Mouse (Mus musculus): ENCODE data around the gene Plekha8. TPM values are rescaled to one million over a fixed set of nuclear protein-coding genes. Genes with fewer than 3 reads are reported as not detected.

Gene Plekha8
- polyA plus RNA-seq, 1 experiment from 2014 or later: 6.3 TPM

DNA sequence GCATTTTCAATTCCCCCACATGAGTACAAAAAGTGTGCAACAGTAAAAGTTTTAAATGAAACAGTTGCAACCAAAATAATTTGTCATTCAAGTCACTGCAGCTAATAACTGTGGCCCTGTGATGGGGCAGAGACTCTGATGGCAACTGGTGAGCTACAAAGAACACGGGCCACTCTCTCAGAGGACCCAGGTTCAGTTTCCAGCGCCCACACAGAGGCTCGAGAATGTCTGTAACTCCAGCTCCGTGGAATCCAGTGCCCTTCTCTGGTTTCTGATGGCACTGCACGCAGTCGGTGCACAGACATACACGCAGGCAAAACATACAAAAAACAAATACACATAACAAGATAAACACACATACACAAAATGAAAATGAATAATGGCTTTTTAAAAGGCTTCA is 37.2 kb upstream of the Plekha8 start:
- Histone ChIP-seq H3K9me3 (ENCODE audit: control insufficient read depth, low read length) (no peaks in the 10 kb centered on the region), H3K9ac (ENCODE audit: low read depth, low read length) (no peak overlapping the region), H3K27ac (ENCODE audit: low read depth, low read length) (no peak overlapping the region), H3K36me3 (ENCODE audit: control insufficient read depth, insufficient read depth, low read length) (no peaks in the 10 kb centered on the region), H3K27me3 (replicated peaks; ENCODE audit: control insufficient read depth, insufficient read depth, low read length) (no peaks in the 10 kb centered on the region), H3K4me2 (ENCODE audit: low read length) (no peak overlapping the region), H3K4me3 (ENCODE audit: low read length) (no peak overlapping the region), H3K4me1 (ENCODE audit: control insufficient read depth, insufficient read depth, low read depth, low read length) (peaks cover 30% of the 10 kb centered on the region)
- 92% methylated on average over 7 of the region's 7 CpGs for WGBS
- ATAC-seq: no peak

DNA sequence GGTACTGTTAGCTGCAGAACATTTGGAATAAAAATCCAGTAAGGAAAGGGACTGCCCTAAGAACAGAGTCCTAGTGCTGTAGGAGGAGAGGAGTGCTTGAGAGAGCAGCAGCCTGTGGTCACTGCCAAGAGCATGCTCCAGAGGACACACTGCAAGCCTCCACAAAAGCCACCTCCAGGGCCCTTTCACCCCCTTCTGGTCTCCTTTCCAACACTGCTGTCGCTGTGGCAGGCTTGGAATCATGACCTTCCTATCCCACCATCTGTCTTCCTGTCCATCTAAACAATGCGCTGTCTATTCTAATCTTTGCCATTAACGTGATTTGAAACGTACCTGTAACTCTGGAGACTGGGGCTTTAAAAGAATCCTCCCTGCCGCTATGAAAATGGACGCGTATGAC is 36.4 kb upstream of the Plekha8 start:
- Histone ChIP-seq H3K9ac (ENCODE audit: low read depth, low read length) (no peak overlapping the region), H3K4me1 (ENCODE audit: control insufficient read depth, insufficient read depth, low read depth, low read length) (peaks cover 27% of the 10 kb centered on the region), H3K9me3 (ENCODE audit: control insufficient read depth, low read length) (no peaks in the 10 kb centered on the region), H3K36me3 (ENCODE audit: control insufficient read depth, insufficient read depth, low read length) (no peaks in the 10 kb centered on the region), H3K27me3 (replicated peaks; ENCODE audit: control insufficient read depth, insufficient read depth, low read length) (no peaks in the 10 kb centered on the region), H3K4me2 (ENCODE audit: low read length) (no peak overlapping the region), H3K4me3 (ENCODE audit: low read length) (no peak overlapping the region), H3K27ac (ENCODE audit: low read depth, low read length) (no peak overlapping the region)
- no peak for ATAC-seq
- 51% methylated on average over 7 of the region's 7 CpGs for WGBS

DNA sequence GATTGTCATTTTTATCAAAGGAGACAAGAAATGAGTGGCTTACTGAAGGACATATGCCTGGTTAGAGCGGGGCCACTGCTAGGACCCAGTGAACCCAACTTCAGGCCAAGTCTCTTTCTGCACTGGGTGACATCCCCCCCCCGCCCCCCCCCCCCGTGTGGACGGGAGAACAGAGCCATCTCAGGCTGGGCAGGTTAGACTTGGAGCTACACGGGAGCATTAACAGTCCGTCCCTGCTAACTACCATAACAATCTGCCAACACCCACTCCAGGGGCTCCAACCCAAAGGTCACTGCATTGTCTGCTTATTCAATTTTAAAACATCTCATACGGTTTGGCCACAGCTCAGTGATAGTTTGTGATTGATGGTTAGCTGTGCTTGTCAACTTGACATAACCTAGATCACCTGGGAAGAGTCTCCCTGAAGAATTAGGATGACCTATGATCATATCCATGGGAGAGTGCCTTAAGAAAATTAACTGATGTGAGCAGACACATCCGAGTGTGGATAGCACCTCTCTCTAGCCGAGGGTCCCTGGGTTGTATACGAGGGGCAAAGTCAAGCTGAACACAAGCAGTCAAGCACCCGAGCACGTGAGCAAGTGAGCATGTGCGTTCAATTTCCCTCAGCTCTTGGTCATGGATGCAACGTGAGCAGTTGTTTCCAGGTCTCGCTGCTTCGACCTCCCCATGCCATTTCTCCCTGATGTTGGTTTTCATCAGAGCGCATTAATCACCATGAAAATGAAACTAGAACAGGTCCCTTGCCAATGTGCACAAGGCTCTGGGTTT is 32.7 kb upstream of the Plekha8 start:
- no peak for ATAC-seq
- no peaks in the 10 kb centered on the region for H3K36me3 ChIP-seq (ENCODE audit: control insufficient read depth, insufficient read depth, low read length)
- H3K4me2 ChIP-seq (ENCODE audit: low read length): peak overlapping the region; percentile 19

DNA sequence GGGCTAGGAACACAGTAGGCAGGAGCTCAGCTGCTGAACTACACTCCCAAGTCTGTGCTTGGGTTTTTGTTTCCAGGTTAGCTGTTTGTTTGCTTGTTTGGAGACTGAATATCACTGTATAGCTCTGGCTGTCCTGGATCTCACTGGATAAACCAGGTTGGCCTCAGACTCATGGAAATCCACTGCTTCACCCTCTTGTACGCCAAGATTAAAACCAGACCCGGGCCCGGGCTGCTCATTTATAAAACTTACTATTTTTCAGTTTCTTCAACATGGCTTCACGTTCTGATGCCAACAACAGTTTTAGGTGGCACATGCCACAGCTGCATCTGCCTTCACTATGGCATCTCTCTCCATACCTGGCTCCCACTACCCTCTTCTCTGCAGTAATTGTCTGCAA is 31.4 kb upstream of the Plekha8 start:
- WGBS: 78% methylated on average over 4 of the region's 4 CpGs
- H3K4me2 ChIP-seq (ENCODE audit: low read length): peak overlapping the region; percentile 86
- H3K9me3 ChIP-seq (ENCODE audit: control insufficient read depth, low read length): no peaks in the 10 kb centered on the region
- no peak for ATAC-seq
- H3K4me3 ChIP-seq (ENCODE audit: low read length): peak overlapping the region; percentile 63
- H3K4me1 ChIP-seq (ENCODE audit: control insufficient read depth, insufficient read depth, low read depth, low read length): peaks cover 19% of the 10 kb centered on the region
- no peaks in the 10 kb centered on the region for H3K36me3 ChIP-seq (ENCODE audit: control insufficient read depth, insufficient read depth, low read length)
- H3K27ac ChIP-seq (ENCODE audit: low read depth, low read length): no peak overlapping the region
- peak overlapping the region; percentile 56; the same call in 1 of the 2 replicates for H3K9ac ChIP-seq (ENCODE audit: low read depth, low read length)
- H3K27me3 ChIP-seq (replicated peaks; ENCODE audit: control insufficient read depth, insufficient read depth, low read length): no peaks in the 10 kb centered on the region

More for the DNA sequence above, 32.7 kb upstream of the Plekha8 start:
- WGBS: 58% methylated on average over 17 of the region's 17 CpGs
- Histone ChIP-seq H3K9me3 (ENCODE audit: control insufficient read depth, low read length) (no peaks in the 10 kb centered on the region), H3K27me3 (replicated peaks; ENCODE audit: control insufficient read depth, insufficient read depth, low read length) (no peaks in the 10 kb centered on the region), H3K4me1 (ENCODE audit: control insufficient read depth, insufficient read depth, low read depth, low read length) (peaks cover 19% of the 10 kb centered on the region), H3K27ac (ENCODE audit: low read depth, low read length) (no peak overlapping the region), H3K9ac (ENCODE audit: low read depth, low read length) (no peak overlapping the region), H3K4me3 (ENCODE audit: low read length) (no peak overlapping the region)

DNA sequence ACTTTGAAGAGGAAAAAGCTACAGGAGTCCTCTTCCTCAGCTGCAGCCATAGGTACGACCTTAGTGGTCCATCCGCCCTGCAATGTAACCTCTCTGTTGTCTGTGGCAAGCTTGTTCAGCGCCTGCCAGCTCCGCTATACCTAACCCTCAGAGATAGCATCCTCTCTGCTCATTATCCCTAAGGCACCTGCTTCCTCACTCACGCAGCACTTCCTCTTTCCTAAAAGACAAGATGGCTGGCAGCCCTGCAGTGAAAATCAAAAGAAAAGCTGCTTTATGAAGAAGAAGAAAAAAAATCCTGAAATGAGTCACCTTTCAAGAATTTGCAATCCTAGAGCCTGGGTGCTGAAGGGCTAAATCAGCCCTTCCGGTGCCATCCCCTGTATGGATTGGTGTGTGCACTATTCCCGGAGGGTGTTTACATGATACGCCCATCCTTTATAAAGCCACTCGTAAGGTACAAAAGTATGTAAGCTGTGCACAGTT is 30.4 kb upstream of the Plekha8 start:
- 31% methylated on average over 9 of the region's 9 CpGs for WGBS
- H3K4me1 ChIP-seq (ENCODE audit: control insufficient read depth, insufficient read depth, low read depth, low read length): peaks cover 19% of the 10 kb centered on the region

DNA sequence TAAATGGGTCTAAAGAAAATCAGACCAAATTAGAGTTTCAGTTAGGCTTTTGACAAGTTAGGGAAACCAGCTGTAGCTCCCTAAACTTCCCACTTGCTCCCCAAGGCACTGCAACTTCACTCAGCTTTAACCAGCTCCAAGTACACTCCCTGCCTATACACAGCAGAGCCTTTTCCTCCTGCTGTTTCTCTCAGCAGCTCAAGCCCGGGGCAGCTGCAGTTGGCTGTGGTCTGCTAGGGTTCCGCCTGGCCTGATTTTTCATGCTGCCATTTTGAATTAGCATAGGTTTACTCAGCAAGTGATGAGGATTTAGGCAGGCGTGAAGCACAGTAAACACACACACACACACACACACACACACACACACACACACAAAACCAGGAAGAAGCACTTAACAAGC is 29.9 kb upstream of the Plekha8 start:
- ATAC-seq: peak; percentile 64
- H3K4me1 ChIP-seq (ENCODE audit: control insufficient read depth, insufficient read depth, low read depth, low read length): peaks cover 23% of the 10 kb centered on the region
- H3K36me3 ChIP-seq (ENCODE audit: control insufficient read depth, insufficient read depth, low read length): no peaks in the 10 kb centered on the region
- H3K9ac ChIP-seq (ENCODE audit: low read depth, low read length): peak overlapping the region; percentile 56
- H3K9me3 ChIP-seq (ENCODE audit: control insufficient read depth, low read length): no peaks in the 10 kb centered on the region
- H3K4me3 ChIP-seq (ENCODE audit: low read length): peak overlapping the region; percentile 63
- H3K27ac ChIP-seq (ENCODE audit: low read depth, low read length): peak overlapping the region; percentile 81
- H3K27me3 ChIP-seq (replicated peaks; ENCODE audit: control insufficient read depth, insufficient read depth, low read length): no peaks in the 10 kb centered on the region
- H3K4me2 ChIP-seq (ENCODE audit: low read length): peak overlapping the region; percentile 86
- WGBS: 13% methylated on average over 3 of the region's 3 CpGs

More for the DNA sequence above, 30.4 kb upstream of the Plekha8 start:
- peak overlapping the region; percentile 81 for H3K27ac ChIP-seq (ENCODE audit: low read depth, low read length)
- ATAC-seq: 0 out of 2 replicates have a peak, but pooled peaks have one; percentile 29
- no peaks in the 10 kb centered on the region for H3K9me3 ChIP-seq (ENCODE audit: control insufficient read depth, low read length)
- no peaks in the 10 kb centered on the region for H3K27me3 ChIP-seq (replicated peaks; ENCODE audit: control insufficient read depth, insufficient read depth, low read length)
- H3K36me3 ChIP-seq (ENCODE audit: control insufficient read depth, insufficient read depth, low read length): no peaks in the 10 kb centered on the region
- peak overlapping the region; percentile 86 for H3K4me2 ChIP-seq (ENCODE audit: low read length)
- peak overlapping the region; percentile 63 for H3K4me3 ChIP-seq (ENCODE audit: low read length)
- peak overlapping the region; percentile 56 for H3K9ac ChIP-seq (ENCODE audit: low read depth, low read length)

DNA sequence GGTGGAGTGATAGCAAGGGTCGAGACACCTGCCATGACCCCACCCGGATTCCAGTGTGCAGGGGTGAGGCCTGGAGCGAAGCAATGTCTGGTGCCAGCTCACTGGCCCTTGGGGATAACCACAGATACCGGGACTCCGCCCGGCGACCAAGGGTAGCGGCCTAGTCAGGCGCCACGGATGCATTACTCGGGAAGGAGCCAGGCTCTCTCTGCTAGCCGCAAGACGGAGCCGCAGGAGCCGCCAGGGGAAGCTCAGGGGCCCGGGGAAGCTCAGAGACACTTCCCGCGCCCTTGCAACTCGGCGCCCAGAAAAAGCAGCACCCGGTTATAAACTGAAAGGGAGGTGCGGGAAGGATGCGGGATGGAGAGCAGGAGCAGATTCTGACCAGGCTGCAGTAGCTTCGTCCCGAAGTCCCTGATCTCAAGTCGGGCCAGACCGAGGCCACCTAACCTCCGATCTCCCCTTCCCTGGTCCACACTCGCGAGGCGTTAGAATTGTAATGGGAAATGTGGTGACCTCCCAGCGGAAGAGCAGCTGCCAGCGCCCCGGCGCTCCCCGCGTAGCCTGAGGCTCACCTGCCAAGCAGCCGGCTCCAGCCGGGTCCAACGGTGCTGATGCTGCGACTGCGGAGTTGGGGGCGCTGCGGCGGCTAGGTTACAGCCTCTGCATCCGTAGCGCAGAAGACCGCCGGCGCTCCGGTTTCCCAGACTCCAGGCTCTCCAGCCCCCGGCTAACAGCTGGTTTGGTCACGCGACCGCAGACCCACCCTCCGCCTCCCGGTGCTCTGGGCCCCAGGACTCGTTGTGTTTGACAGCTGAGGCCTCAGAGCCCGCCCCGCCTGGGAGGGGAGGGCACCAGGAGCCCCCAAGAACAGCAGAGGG is 29.0 kb upstream of the Plekha8 start, which contains the start of gene Scrn1:
Gene Scrn1, minus strand, starts transcription at position 825 of the 881 bp plus-strand sequence.
- WGBS: under 1% methylated on average over 57 of the region's 60 CpGs
- Histone ChIP-seq H3K36me3 (ENCODE audit: control insufficient read depth, insufficient read depth, low read length) (no peaks in the 10 kb centered on the region), H3K9ac (ENCODE audit: low read depth, low read length) (peak within 1 kb of the TSS; percentile 90), H3K27ac (ENCODE audit: low read depth, low read length) (peak within 1 kb of the TSS; percentile 96), H3K9me3 (ENCODE audit: control insufficient read depth, low read length) (no peaks in the 10 kb centered on the region), H3K4me2 (ENCODE audit: low read length) (peak within 1 kb of the TSS; percentile 86), H3K4me3 (ENCODE audit: low read length) (peak within 1 kb of the TSS; percentile 63), H3K4me1 (ENCODE audit: control insufficient read depth, insufficient read depth, low read depth, low read length) (peaks cover 23% of the 10 kb centered on the region), H3K27me3 (replicated peaks; ENCODE audit: control insufficient read depth, insufficient read depth, low read length) (no peaks in the 10 kb centered on the region)
- peak; percentile 87 for ATAC-seq

DNA sequence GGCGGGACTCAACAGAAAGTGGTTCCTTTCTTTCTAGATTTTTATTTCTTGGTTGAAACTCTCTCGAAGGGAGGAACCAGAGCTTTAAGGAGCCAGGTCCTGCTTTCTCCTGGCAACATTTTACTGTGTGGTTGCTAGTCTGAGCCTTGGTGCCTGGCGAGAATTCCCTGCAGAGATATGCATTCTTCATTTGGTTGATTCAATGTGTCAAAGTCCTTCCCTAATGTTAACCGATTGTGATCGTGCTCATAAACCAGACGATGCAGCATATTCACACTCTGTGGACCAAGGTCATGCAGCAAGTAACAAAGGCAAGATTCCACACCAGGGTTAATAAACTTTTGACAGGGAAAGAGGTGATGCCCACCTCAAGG is 28.4 kb upstream of the Plekha8 start:
- Histone ChIP-seq H3K4me1 (ENCODE audit: control insufficient read depth, insufficient read depth, low read depth, low read length) (peaks cover 23% of the 10 kb centered on the region), H3K36me3 (ENCODE audit: control insufficient read depth, insufficient read depth, low read length) (no peaks in the 10 kb centered on the region), H3K9ac (ENCODE audit: low read depth, low read length) (peak overlapping the region; percentile 90), H3K4me2 (ENCODE audit: low read length) (peak overlapping the region; percentile 86), H3K27me3 (replicated peaks; ENCODE audit: control insufficient read depth, insufficient read depth, low read length) (no peaks in the 10 kb centered on the region), H3K4me3 (ENCODE audit: low read length) (peak overlapping the region; percentile 63), H3K9me3 (ENCODE audit: control insufficient read depth, low read length) (no peaks in the 10 kb centered on the region), H3K27ac (ENCODE audit: low read depth, low read length) (peak overlapping the region; percentile 96)
- ATAC-seq: no peak
- 3% methylated on average over 6 of the region's 6 CpGs for WGBS

DNA sequence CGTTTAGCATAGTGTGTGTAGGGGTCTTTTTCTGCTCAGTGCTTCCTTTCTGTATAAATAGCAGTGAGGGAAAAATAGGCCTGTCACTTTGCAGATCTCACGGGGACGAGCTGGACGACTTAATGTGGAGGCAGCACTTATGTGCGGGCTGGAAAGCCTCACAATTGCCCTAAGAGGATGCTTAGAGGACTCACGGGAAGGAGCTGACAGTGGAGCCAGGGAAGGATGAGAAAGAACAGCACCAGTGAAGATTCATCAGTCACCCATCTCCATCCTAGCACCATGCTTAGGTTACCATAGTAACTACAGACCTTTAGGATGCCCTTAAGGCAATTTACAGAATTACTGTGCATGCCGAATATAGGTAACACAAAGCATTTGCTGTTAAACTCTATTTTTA is 25.1 kb upstream of the Plekha8 start:
- peak overlapping the region; percentile 11 for H3K4me2 ChIP-seq (ENCODE audit: low read length)
- peaks cover 7% of the 10 kb centered on the region for H3K4me1 ChIP-seq (ENCODE audit: control insufficient read depth, insufficient read depth, low read depth, low read length)
- H3K4me3 ChIP-seq (ENCODE audit: low read length): no peak overlapping the region
- H3K27me3 ChIP-seq (replicated peaks; ENCODE audit: control insufficient read depth, insufficient read depth, low read length): no peaks in the 10 kb centered on the region
- peak overlapping the region; percentile 38; the same call in 1 of the 2 replicates for H3K9ac ChIP-seq (ENCODE audit: low read depth, low read length)
- H3K9me3 ChIP-seq (ENCODE audit: control insufficient read depth, low read length): no peaks in the 10 kb centered on the region
- no peak; the same call in 1 of the 2 replicates for ATAC-seq
- H3K36me3 ChIP-seq (ENCODE audit: control insufficient read depth, insufficient read depth, low read length): no peaks in the 10 kb centered on the region
- H3K27ac ChIP-seq (ENCODE audit: low read depth, low read length): 0 out of 2 replicates have a peak overlapping the region, but pooled peaks have one; percentile 4
- 20% methylated on average over 7 of the region's 7 CpGs for WGBS

All from hindbrain, embryonic 16.5 days (tissue).